Mouse (Mus musculus): ENCODE results near the gene Agtpbp1. TPM values are rescaled to one million over a fixed set of nuclear protein-coding genes. Genes with fewer than 3 reads are reported as not detected.
A peak's percentile ranks its signal among the peaks of the same experiment; 100 is the strongest.

The Agtpbp1 gene
- total and polyA plus RNA-seq, 3 experiments = 24.2 to 117 (median 33.7) TPM

GRCm38 (mm10) chr13:59634637-59635036 is 49.6 kb upstream of the Agtpbp1 start:
- no peak overlapping the region for H3K4me3 ChIP-seq (ENCODE audit: control insufficient read depth in 1 of 2, insufficient read depth in 1 of 2, low read depth in 2 of 2, low read length in 2 of 2)
- no peaks in the 10 kb centered on the region for H3K9me3 ChIP-seq (replicated peaks; ENCODE audit: insufficient read depth, low read length)
- no peak overlapping the region for H3K27ac ChIP-seq (ENCODE audit: control insufficient read depth, low read depth, low read length)
- 0 out of 4 replicates have a peak, but pooled peaks cover 0 to 5% of the 10 kb centered on the region in 2 experiments for H3K36me3 ChIP-seq (ENCODE audit: control insufficient read depth in 1 of 2, insufficient read depth in 2 of 2, low read length in 2 of 2)
- no peaks in the 10 kb centered on the region for H3K4me1 ChIP-seq (ENCODE audit: control insufficient read depth in 1 of 2, insufficient read depth in 2 of 2, low read length in 2 of 2)
- H3K27me3 ChIP-seq (ENCODE audit: control insufficient read depth in 1 of 2, insufficient read depth in 2 of 2, low read length in 2 of 2) = no peaks in the 10 kb centered on the region
- H3K79me2 ChIP-seq (ENCODE audit: control insufficient read depth, insufficient read depth, low read length, poor library complexity) = no peaks in the 10 kb centered on the region
- no peak for DNase-seq (ENCODE audit: low read depth, low spot score)
- no peak overlapping the region for H3K9ac ChIP-seq (ENCODE audit: control insufficient read depth, low read depth, low read length, poor library complexity, severe bottlenecking)
- TF ChIP-seq CTCF (IDR thresholded peaks at IDR 0.05 in 2 of 3, conservative IDR thresholded peaks at IDR 0.05 in 1 of 3; ENCODE audit: control insufficient read depth in 1 of 3, insufficient read depth in 1 of 3, low read depth in 2 of 3, low read length in 3 of 3, poor library complexity in 1 of 3, severe bottlenecking in 1 of 3) = peak in 2 of 3 experiments; percentile 13 to 32; a peak in 3 of 6 replicates
- no peak for TF ChIP-seq MAZ (IDR thresholded peaks at IDR 0.05; ENCODE audit: low read depth, low read length)
- TF ChIP-seq ZNF384 (IDR thresholded peaks at IDR 0.05; ENCODE audit: low read depth, low read length) = peak; percentile 86

DNA sequence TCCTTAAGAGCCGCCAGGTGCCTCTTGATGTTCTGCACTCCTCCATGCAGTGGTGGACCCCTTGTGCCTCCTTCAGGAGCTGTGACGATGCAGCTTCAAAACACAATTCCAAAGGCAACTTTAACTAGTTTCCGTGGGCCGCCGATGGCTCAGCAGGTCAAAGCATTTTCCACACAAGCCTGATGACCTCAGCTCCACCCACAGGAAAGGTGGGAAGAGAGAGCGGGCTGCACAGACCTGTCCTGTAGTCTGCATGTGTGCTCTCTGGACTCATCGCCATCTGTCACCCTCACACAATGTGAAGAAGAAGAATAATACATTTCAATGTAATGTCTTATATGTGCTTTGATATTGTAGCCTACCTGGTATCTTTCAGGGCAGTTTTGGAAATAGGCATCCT is 41.7 kb upstream of the Agtpbp1 start:
- Histone ChIP-seq H3K4me1 (ENCODE audit: control insufficient read depth in 1 of 2, insufficient read depth in 2 of 2, low read length in 2 of 2) (no peaks in the 10 kb centered on the region), H3K79me2 (ENCODE audit: control insufficient read depth, insufficient read depth, low read length, poor library complexity) (no peaks in the 10 kb centered on the region), H3K9me3 (replicated peaks; ENCODE audit: insufficient read depth, low read length) (no peaks in the 10 kb centered on the region), H3K36me3 (ENCODE audit: control insufficient read depth in 1 of 2, insufficient read depth in 2 of 2, low read length in 2 of 2) (peaks cover 0 to 11% of the 10 kb centered on the region in 2 experiments; a peak in 2 of 4 replicates), H3K27me3 (ENCODE audit: control insufficient read depth in 1 of 2, insufficient read depth in 2 of 2, low read length in 2 of 2) (no peaks in the 10 kb centered on the region), H3K27ac (ENCODE audit: control insufficient read depth, low read depth, low read length) (no peak overlapping the region), H3K4me3 (ENCODE audit: control insufficient read depth in 1 of 2, insufficient read depth in 1 of 2, low read depth in 2 of 2, low read length in 2 of 2) (no peak overlapping the region), H3K9ac (ENCODE audit: control insufficient read depth, low read depth, low read length, poor library complexity, severe bottlenecking) (no peak overlapping the region)
- TF ChIP-seq RAD21 (IDR thresholded peaks at IDR 0.05; ENCODE audit: low read depth, low read length) (no peak), CHD2 (IDR thresholded peaks at IDR 0.05; ENCODE audit: low read length) (no peak), MAX (IDR thresholded peaks at IDR 0.05; ENCODE audit: low read length) (no peak), JUND (IDR thresholded peaks at IDR 0.05; ENCODE audit: low read depth, low read length) (no peak), CTCF (IDR thresholded peaks at IDR 0.05 in 2 of 3, conservative IDR thresholded peaks at IDR 0.05 in 1 of 3; ENCODE audit: control insufficient read depth in 1 of 3, insufficient read depth in 1 of 3, low read depth in 2 of 3, low read length in 3 of 3, poor library complexity in 1 of 3, severe bottlenecking in 1 of 3) (no peak), TBP (IDR thresholded peaks at IDR 0.05; ENCODE audit: low read depth, low read length) (no peak), RCOR1 (IDR thresholded peaks at IDR 0.05; ENCODE audit: low read depth, low read length) (no peak), TCF12 (IDR thresholded peaks at IDR 0.05; ENCODE audit: low read depth, low read length) (no peak), TAL1 (IDR thresholded peaks at IDR 0.05; ENCODE audit: low read length) (no peak), MAZ (IDR thresholded peaks at IDR 0.05; ENCODE audit: low read depth, low read length) (no peak), EP300 (IDR thresholded peaks at IDR 0.05; ENCODE audit: low read depth in 1 of 2, low read length in 2 of 2) (no peak), POLR2A (IDR thresholded peaks at IDR 0.05; ENCODE audit: control insufficient read depth in 1 of 2, insufficient read depth in 1 of 2, low read depth in 1 of 2, low read length in 2 of 2, poor library complexity in 1 of 2) (no peak), BHLHE40 (IDR thresholded peaks at IDR 0.05; ENCODE audit: borderline replicate concordance, low read depth, low read length) (no peak), POLR2AphosphoS2 (IDR thresholded peaks at IDR 0.05; ENCODE audit: low read length) (no peak), GABPA (IDR thresholded peaks at IDR 0.05; ENCODE audit: low read depth, low read length) (no peak), SMC3 (IDR thresholded peaks at IDR 0.05; ENCODE audit: low read depth, low read length) (no peak), GATA1 (IDR thresholded peaks at IDR 0.05; ENCODE audit: low read depth, low read length) (no peak), NELFE (IDR thresholded peaks at IDR 0.05; ENCODE audit: low read depth, low read length) (no peak), ELF1 (IDR thresholded peaks at IDR 0.05; ENCODE audit: low read depth, low read length) (no peak)
- DNase-seq (ENCODE audit: low read depth, low spot score) = no peak
